Mouse (Mus musculus): ENCODE data around the gene Krtap10-4.
"Not testable (repeated sequence)": the region's sequence is repeated elsewhere in the genome, so short reads cannot be mapped to it uniquely, and the experiment has no call there.

DNA sequence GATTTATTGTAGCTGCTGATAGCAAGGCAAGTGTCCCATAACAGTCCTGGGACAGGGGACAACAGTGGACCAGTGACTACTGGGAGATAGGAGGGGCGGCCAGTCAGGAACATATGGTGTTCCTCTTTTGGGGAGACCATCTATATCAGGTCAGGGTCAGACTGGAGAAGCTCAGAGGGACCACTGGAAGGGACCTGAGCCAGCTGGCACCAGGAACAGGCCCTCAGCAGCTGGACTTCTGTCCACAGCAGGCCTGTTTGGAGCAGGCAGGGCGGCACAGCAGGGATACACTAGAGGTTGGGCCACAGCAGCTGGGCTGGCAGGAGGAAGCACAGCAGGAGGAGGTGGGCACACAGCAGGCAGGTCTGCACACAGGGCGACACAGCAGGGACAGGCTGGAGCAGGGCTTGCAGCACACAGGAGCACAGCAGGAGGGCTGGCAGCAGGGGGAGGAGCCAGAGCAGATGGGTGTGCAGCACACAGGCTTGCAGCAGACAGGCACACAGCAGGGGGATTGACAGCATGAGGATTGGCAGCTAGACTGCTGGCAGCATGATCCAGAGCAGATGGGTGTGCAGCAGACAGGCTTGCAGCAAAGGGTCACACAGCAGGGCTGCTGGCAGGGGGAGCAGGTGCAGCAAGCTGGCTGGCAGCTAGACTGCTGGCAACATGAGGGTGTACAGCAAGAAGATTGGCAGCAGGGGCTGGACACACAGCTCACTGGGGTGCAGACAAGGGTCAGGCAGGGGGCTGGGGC lies 28.6 kb downstream of the Krtap10-4 start:
- TF ChIP-seq EP300, CTCF (IDR thresholded peaks at IDR 0.05; ENCODE audit: low read depth): not testable (repeated sequence)

Data from liver, postnatal 0 days (tissue).